Mouse (Mus musculus) G1E (cell line): ENCODE results near the gene Dock10.

Source experiments
- CTCF ChIP-seq: IDR thresholded peaks from 2 replicates; pipeline ENCODE4 v1.5.1; 2012; ENCODE audit warnings: low read depth, low read length, inconsistent platforms, mixed read lengths
- GATA1 ChIP-seq: IDR thresholded peaks from 2 replicates; pipeline ENCODE4 v1.6.1; 2012; ENCODE audit warnings: borderline replicate concordance, low read length, inconsistent platforms, mixed read lengths
- GATA2 ChIP-seq: IDR thresholded peaks from 2 replicates; pipeline ENCODE4 v1.6.1; 2012; ENCODE audit warnings: low read depth, low read length, inconsistent platforms, borderline replicate concordance

GRCm38 (mm10) chr1:80730582-80730981 is 27.7 kb downstream of the Dock10 start:
- TF ChIP-seq CTCF (no peak), GATA2 (no peak), GATA1 (no peak)
